Mouse (Mus musculus): ENCODE data around the gene Mn1.

The Mn1 gene

DNA sequence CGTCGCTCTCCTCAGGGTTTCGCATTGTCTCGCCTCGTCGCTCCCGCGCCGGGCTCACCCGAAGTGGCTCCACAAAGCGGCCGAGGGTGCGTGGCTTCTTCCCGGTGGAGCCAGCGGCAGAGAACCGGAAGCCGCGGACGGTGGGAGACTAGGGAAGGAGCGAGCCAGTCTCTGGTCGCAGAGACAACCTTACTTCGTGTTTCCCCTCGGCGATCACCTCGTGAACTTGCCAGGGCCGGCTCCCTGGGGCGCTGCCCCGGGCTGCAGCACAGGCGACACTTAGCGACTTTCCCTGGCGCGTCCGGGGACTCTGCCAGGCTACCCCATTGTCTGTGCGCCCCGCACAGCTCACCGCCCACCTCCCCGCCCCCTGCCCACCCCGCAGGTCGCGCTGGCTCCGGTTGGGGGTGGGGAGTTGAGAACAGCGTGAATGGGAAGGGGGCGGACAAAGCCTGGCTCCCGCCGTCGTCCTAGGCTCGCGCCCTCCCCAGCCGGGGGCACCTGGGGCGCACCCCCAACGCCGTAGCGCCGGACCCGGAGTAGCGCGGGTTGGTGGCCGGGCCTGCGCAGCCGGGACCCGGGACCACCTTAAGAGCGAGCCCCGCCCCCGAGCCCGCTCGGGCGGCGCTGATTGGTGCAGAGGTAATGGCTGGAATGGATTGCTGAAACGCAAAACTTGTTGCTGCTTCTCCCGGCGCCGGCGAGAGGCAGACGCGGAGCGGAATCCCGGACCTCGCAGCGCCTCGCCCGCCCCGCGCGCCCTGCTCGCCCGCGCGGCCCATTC, at the start of gene Mn1:
Gene Mn1, plus strand, starts transcription at position 772 of the 784 bp plus-strand sequence.
- peak; percentile 87 to 93 for DNase-seq (ENCODE audit: low spot score in 2 of 2)

DNA sequence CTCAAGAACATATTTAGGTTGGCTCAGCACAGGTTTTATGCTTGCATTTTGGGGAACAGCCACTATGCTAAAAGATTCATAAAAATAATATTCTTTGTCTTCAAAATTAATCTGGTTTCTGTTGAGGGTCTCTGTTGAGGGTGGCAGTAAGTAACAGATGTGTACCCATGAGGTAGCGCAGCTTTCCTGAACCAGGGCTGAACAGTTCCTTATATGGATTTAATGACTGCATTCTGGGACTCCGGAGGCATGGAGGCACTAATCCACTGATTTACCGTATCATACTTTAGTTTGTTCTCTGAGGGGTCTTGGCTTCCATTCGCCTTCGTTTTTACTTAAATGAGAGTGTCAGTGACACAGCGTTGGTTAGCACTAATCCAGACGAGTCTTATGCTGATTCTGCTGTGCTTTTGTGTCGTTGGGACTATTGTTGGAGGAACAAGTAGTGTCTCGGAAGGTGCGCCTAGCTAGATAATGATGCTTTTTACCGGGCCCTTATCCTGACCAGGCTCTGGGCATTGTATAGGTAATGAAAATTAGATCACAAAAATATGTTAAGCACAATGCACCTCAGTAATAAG, 49.1 kb upstream of the Mn1 start:
- no peak for DNase-seq (ENCODE audit: low spot score in 2 of 2)

DNA sequence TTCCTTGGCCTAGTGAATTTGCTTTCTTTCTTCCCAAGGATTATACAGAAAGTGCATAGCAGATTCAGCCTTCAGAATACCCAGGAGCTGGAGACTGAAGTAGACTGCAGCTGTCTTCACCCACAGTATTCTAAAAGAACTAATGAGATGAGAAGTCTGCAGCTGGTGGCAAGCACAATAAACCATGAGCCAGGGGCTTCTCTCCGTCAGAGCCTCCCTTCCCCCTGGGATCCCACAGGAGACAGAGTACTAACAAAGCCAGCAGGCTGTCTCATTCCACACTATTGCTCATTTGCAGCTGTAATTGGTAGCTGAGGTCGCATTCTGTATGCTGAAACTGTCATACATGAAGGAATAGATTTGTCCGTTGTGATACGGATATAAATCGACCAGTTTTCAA, 48.6 kb upstream of the Mn1 start:
- DNase-seq (ENCODE audit: low spot score in 2 of 2) = no peak

DNA sequence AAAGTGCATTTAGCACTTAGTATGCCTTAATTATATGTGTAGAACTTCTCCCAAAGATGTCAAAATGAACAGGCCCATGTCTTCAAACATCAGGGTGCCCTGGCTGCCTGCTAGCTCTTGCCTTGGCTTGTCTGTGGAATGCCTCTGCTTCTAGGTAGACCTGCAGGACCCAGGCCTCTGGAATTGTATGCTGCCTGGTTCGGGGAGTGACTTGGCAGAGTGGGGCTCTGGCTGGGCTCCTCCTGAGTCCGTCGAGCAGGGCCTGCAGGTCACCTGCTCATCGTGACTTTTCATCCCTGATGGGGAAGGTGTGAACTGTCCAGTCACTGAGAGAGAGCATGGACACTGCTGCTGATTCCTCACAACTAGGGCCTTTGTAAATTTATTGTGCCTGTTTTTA, 41.5 kb upstream of the Mn1 start:
- DNase-seq (ENCODE audit: low spot score in 2 of 2) = no peak

DNA sequence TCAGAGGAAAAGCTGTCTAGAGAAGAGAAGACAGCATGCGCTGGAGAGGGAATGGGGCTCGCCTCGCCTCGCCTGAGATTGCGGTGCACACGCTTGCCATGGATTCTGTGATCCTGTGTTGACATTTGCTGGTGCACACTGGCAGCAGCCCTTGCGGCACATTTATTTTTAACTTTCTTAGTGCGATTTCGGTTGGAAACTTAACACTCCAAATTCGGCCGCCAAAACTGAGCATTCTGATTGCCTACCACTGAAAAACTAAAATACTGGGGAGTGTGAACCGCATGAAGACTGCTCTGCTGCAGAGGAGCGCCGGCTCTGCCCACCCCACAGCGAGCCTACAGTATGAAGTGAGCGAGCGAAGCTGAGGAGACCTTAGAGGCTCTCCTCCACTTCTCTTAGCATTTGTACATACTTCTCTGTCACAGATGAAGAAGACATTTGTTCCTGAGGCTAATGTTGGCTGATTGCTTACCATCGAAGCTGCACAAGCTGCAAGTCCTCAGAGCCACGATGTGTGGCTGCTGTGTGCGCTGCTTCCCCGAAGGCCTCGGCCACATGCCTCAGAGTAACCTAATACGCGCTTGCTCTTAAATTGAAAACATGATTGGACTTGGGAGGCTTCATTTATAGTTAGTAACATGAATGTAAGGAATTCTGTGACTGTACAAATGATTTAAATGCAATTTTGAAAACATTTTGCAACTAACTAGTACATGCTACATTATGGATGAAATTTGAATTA, 40.7 kb upstream of the Mn1 start:
- peak; percentile 42 to 80 for DNase-seq (ENCODE audit: low spot score in 2 of 2)

DNA sequence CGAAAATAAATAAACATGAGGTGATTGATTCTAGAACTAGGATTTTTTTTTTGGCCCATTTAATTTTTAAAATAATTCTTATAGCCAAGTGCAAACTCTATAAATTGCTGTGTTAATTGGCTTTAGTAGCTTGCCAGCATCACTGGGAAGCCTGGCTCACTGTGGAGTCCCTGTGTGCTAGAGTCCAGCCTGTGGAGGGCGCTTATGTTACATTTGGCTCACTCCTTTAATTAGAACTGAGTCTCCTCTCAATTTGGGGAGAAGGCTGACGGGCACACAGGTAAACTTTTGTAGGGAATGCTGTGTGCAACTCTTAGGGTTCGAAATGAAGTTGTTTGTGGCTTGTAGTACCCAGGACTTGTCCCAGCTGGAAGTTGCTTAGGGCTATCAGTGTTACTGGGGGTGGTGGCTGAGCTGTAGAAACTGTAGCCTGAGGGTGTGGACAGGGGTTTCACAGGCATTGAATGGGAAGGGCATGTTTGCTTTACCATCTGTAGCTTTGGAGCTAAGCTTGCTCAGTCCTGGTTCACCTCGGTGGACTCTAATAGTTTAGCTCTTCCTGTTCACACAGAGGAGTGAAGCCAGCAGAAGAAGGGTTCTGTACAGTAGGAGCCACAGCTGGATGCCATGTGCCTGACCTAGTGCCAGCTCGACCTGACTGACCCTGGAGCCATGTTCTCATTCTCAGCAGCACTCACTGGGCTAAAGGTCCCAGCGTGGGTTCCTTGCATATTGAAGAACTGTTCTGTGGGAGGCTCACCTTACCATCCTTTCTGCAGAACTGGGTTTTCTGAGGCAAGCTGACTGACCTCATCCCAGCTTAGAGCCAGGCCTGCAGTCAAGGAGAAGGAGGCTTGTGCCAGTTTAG, 38.8 kb upstream of the Mn1 start:
- DNase-seq (ENCODE audit: low spot score in 2 of 2) = no peak

DNA sequence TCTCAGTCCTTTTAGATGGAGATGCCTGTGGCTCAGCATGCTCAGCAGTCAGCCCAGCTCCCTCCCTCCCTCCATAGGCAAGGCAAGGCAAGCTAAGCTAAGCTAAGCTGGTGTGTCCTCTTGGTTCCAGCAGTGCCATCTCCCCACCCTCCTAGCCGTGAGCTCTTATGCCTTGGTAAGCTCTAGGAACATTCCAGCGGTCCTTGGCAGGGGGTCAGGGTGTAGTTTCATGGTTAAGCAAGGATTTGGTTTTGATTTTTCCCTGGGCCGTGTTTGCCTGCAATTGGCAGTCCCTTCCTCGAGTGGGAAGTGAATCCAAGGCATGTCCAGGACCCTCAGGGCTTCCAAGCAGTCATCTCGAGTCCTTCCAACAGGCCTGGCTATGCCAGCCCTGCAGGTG, 33.8 kb upstream of the Mn1 start:
- no peak for DNase-seq (ENCODE audit: low spot score in 2 of 2)

DNA sequence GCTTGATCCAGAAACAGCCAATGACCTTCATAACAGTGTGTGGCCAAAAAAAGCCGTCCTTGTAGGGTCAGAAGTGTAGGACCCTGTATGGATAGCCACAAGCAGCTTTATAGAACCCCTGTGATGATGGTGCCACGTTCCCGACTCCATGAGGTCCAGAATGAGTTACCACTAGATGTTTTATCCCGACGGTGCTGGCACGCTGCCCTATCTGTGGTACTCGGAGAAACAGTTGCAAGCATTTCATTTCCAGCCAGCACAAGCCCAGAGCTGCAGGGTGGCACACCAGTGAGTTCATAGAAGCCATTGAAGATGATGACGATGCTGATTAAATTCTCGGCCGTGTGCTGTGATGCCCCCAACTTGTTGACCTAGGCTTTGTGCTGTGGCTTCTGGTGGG, 26.3 kb upstream of the Mn1 start:
- DNase-seq (ENCODE audit: low spot score in 2 of 2) = no peak

DNA sequence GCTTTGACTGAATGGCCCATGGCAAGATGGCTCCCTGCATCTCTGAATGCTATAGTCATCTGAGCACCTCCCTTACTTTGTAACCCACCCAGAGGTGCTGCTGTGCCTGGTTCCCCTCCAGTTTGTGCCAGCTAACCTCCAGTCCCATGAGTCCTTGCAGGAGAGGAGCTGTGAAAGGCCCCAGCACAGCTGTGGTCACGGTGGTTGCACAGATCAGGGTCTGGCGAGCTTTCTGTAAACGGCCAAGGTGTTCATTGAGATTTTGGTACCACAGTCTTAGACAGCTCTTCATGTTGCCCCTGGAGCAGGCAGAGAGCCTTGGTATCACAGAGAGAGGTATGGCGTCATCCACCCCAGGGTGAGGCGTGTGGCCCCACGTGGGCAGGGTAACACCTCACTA, 25.7 kb upstream of the Mn1 start:
- no peak for DNase-seq (ENCODE audit: low spot score in 2 of 2)

DNA sequence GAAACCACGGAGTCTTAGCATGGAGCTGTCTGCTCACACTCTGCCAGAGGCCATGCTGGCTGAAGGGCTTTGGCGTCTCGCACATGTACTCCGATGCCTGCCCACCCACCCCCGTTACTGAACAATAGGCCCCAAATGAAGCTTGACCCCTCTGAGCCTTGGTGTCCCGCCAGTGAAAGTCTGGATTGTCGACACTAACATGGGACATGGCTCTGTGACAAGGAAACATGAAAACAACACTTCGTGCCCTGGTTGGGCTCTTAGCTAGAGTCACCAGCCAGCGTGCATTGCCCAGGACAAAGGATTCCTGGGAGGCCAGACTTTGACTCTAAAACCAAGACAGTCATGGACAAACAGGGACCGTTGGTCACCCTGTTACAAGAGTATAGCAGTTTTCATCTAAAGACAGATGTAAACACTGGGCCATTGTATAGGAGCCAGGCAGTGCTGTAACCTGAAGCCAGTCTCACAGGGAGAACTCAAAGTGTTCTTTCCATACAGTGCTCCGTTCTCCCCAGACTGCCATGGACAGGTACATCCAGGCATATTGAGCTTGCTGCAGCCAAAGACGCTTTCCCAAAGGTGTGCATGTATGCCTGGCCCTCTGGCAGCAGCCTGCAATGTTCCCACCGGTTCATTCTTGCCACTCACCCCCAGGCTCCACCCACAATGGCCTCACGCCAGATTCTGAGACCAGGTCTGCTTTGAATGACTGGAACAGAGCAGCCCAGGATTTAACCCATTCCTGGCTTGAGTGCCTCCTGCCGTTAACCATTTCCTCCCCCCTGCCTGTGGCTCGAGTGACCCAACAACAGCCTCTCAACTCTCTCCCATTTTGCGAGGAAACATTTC, 23.6 kb upstream of the Mn1 start:
- no peak for DNase-seq (ENCODE audit: low spot score in 2 of 2)

DNA sequence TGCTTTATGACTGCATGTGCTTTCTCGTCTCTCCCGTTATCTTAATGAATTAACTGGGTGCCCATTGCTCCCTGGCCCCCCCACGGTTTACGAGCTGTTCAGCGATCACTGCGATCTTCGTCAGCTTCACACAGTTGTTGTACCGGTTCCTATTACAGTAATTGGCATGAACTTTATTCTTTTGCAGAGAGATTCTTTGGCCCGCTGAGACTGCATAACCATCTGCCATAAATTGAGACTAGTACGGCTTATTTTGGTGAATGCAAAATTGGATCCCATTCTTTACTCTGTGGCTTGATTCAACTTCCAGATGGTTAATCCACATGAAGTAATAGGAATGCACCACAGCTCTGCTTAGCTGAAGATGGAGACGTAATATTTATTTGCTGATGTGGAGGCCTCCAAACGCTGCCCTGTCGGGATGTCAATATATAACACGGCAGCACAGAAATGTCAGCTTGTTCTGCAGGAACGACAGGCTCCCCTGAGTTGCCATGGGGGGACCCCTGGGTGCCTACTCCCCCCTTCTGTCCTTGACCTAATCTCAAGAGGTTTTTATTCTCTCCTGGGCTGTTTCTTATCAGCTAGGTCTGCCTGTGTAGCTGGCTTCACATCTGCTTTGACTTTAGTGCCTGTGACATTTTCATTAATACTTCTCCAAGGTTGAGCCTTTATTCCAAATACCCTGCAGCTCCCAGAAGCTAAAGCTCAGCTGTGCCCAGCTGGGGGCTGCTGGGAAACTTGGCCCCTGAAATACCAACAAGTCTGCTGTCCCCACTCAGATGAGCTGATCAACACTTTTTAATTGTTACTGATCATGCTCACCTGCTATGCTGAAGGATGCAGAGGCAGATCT, 22.7 kb upstream of the Mn1 start:
- DNase-seq (ENCODE audit: low spot score in 2 of 2) = peak in 1 of 2 experiments; percentile 24

DNA sequence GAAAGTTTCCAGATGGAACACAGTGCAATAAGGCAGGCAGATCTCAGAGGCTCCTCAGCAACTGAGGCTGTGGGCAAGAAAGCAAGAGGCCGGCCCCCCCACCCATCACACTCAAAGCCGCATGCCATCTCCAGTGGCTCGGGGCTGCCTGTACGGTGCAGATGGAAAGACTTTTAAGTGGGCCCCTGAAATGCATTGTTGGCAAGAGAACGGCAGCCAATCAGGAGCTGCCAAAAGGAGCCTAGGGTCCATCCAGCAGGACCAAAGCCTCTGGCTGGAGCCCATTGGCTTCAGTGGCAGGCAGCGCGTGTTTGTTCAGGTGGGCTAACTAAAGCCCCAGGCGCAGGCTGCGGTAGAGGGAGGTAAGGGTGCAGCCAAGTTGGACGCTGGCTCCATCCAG, 21.4 kb upstream of the Mn1 start:
- no peak for DNase-seq (ENCODE audit: low spot score in 2 of 2)

DNA sequence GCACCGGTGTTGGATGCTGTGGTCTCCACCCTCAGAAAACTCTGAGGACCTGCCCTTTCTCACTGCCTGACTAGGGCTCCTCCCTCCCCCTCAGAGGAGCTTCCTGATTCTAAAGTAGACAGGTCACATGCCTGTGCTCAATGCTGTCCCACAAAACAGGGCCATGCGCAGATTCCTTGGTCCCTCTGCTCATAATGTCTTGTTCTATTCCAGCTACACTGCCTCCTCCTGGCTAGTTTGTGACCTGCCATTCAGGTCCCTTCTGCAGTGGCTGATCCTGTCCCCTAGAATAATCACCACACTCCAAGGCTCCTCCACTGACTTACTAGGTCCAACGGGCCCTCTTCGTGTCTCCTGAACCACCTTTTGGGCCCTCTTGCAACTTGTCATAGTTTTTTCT, 21.0 kb upstream of the Mn1 start:
- DNase-seq (ENCODE audit: low spot score in 2 of 2) = no peak

DNA sequence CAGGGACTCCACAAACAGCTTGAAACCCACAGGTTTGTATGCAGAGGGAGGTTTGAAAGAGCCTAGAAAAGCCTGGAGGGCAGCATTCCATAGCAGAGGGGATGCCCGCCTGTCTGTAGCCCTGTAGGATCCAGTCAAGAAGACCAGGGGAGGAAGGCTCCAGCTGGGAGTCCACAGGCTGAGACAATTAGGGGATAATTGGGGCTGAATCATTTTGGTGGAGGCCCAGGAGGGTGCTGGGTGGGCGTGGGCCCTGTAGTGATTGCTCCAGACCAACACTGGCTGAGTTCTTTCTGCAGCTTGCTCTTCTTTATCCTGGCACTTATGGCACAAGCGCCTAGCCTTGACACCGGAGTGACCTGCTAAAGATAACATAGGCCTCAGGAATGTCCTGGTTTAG, 18.7 kb upstream of the Mn1 start:
- DNase-seq (ENCODE audit: low spot score in 2 of 2) = no peak

DNA sequence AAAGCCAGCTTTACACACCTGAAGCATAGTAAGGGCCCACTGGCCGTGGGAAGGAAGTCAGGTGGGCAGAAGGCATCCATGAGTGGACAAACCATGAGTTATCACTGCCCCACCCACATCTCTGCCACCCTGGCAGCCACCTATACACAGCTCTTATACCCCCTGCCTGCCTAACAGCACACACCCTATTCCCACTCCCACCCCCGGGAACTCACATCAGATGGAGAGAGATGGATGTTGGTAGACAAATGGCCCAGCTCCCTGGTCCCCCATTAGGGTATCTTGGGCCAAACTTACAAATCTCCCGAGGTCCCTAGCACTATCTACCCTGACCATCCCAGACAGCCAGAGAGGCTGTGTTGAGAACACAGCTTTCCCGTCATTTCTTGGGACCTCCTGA, 17.9 kb upstream of the Mn1 start:
- no peak for DNase-seq (ENCODE audit: low spot score in 2 of 2)

DNA sequence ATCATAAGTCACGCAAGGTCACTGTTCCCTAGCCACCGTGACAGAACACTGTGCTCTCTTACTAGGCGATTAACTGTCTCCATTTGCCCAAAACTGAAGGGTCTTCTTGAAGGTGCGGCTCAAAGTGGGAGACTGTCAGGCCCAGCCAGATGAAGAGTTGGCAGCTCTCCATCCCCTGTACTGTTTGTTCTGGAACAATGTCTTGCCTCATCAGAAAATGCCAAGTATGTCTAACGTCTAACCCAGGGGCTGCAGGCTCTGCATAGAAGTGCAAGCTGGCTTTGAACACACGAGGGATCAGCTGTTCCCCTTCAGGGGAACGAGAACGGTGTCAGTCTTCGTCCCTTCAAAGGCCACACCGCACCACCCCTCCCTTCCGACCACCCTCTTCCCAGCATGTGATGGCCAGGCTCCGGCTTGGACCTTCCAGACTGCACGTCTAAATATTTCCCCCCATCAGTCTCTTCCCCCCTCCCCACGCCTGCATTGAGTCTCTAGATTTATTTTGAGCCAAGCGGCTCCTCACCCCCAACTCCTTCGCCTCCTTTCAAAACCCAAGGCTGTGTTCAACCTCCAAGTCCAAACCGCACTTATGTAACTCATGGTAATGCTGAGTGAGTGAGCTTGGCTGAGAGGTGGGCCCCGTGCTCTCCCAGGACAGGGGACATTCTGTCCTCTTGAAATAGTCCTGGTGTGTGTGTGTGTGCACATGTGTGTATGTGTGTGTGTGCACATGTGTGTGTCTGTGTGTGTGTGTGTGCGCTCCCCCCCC, 15.1 kb upstream of the Mn1 start:
- DNase-seq (ENCODE audit: low spot score in 2 of 2) = no peak

DNA sequence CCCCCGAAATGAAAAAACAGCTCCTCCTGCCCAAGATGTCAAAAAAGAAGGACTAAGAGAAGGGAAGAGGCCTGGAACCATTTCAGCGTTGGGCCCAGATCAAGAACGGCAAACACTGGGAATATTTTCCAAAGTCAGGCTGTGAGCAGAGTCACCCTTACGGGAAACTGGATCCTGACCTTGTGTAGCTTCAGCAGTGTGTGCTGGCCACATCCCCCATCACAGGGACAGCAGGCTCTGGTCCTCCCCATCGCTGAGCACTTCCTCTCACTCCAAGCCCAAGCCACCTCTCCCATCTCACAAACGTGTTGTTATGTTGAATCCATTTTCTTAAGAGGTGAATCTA, 14.5 kb upstream of the Mn1 start:
- no peak for DNase-seq (ENCODE audit: low spot score in 2 of 2)

DNA sequence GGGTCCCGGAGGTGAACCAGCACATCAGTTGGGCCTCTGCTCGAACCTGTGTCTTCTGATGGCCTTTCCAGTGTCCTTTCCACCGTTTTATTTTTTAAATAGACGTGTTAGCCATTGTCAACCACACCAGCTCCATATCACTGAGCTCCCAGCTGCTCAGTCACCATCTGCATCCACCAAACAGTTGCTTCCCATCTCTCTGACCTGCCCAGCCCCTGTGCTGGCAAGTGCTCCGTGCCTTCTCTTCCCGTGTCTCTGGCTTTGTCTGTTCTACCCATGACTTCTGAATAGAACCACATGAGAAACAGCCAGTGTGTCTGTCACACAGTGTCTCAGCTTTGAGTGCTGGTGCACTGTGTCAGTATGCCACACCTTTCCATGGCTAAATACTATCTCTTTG, 12.4 kb upstream of the Mn1 start:
- no peak for DNase-seq (ENCODE audit: low spot score in 2 of 2)

DNA sequence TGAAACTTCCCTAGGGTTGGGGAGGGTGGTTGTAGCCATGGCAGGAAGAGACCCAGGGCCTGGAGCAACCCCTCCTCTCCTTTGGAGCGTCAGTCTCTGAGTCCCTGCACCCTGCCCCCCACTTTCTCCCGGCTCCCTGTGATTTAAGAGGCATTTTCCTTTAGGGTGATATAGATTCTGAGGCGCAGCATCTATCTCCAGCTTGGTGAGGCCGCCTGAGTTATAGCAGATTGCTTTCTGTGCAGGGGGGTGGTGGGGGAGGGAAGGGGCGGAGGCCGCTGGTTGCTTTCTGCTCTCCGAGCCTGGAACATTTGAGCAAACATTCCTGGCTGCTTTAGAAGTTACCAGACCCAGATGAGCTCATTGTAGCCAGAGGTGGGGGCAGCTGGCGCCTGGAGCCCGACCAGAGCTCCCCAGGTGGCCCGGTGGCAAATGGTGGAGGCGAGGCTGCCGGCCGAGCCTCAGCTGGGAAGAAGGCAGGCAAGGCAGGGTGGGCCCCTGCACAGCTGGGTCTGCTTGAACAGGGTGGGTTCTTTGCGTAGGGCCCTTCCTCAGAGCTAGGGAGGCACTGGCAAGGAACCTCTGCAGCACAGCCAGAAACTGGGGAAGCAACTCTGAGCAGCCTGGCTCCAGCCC, 8.6 kb upstream of the Mn1 start:
- DNase-seq (ENCODE audit: low spot score in 2 of 2) = no peak

Measured in frontal cortex, postnatal 36 days (tissue).